Mouse (Mus musculus): Measurements from ENCODE around the gene Nlrc5. TPM values are rescaled to one million over a fixed set of nuclear protein-coding genes. Genes with fewer than 3 reads are reported as not detected.
A peak's percentile ranks its signal among the peaks of the same experiment; 100 is the strongest.
"Not testable (repeated sequence)": the region's sequence is repeated elsewhere in the genome, so short reads cannot be mapped to it uniquely, and the experiment has no call there.

Gene Nlrc5
- polyA plus RNA-seq, 1 experiment = 0.82 TPM

DNA sequence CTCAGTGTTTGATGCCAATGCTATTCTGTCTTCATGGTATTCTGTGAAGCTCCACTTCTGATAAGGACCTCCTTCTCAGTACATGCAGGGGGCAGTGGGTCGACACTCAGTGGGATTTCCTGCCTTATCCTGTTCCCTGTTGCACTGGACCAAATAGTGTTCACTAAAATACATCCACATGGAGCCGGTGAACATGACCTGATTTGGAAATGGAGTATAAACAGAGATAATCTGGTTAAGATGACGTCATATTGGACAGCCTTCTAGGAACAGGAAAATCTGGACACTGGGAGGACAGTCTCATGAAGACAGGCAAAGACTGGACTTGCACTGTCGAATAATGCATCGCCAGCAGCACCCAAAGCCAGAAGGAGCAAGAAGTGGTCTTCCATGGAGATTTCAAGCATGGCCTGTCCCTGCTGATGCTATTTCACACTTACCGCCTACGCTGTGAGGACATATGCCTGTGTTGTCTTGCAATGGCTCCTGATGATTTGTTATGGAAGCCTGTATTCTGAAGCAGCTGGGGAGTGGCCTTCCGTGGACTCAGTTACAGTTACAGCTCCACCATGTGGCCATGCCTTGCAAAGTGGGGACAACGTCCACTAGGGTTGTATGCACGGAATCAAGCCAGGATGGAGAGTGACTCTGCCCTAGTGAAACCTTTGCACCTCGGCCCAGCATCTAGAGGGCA, 37.0 kb upstream of the Nlrc5 start:
- TF ChIP-seq CTCF (IDR thresholded peaks at IDR 0.05; ENCODE audit: low read depth, low read length) (peak; percentile 67), EP300 (IDR thresholded peaks at IDR 0.05; ENCODE audit: insufficient read depth, low read depth, low read length) (no peak)
- H3K4me1 ChIP-seq (ENCODE audit: control insufficient read depth, insufficient read depth, low read length) = no peaks in the 10 kb centered on the region
- no peak overlapping the region for H3K4me3 ChIP-seq (ENCODE audit: low read depth, low read length)
- no peaks in the 10 kb centered on the region for H3K9me3 ChIP-seq (replicated peaks; ENCODE audit: control insufficient read depth, insufficient read depth, low read length, poor library complexity, severe bottlenecking)
- H3K36me3 ChIP-seq (ENCODE audit: control insufficient read depth, insufficient read depth, low read length, poor library complexity, severe bottlenecking) = peaks cover 33% of the 10 kb centered on the region
- H3K9ac ChIP-seq (ENCODE audit: low read depth, poor library complexity, severe bottlenecking) = no peak overlapping the region
- H3K27ac ChIP-seq (ENCODE audit: insufficient read depth, low read length) = no peak overlapping the region
- H3K27me3 ChIP-seq (ENCODE audit: control insufficient read depth, insufficient read depth, low read length, poor library complexity, severe bottlenecking) = no peaks in the 10 kb centered on the region

DNA sequence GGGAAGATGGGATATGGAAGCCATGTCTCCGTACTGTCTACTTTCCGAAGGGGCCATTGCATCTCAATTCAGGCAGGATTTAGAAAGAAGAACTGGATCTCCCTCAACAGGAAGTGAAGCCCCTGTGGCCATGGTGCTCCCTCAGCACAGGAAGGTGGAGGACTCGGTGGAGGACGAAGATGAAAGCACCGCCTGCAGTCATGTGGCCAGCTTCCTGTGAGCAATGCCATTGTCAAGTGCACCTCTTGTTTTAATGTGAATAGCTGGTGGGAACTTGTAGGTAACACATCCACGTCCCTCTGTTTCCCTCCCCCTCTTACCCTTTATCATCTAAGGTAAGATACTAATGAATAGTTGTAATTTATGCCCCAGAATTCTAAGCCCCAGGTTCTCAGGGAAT, 35.6 kb upstream of the Nlrc5 start:
- Histone ChIP-seq H3K9me3 (replicated peaks; ENCODE audit: control insufficient read depth, insufficient read depth, low read length, poor library complexity, severe bottlenecking) (no peaks in the 10 kb centered on the region), H3K4me1 (ENCODE audit: control insufficient read depth, insufficient read depth, low read length) (no peaks in the 10 kb centered on the region), H3K36me3 (ENCODE audit: control insufficient read depth, insufficient read depth, low read length, poor library complexity, severe bottlenecking) (peaks cover 21% of the 10 kb centered on the region), H3K9ac (ENCODE audit: low read depth, poor library complexity, severe bottlenecking) (no peak overlapping the region), H3K4me3 (ENCODE audit: low read depth, low read length) (no peak overlapping the region), H3K27me3 (ENCODE audit: control insufficient read depth, insufficient read depth, low read length, poor library complexity, severe bottlenecking) (no peaks in the 10 kb centered on the region), H3K27ac (ENCODE audit: insufficient read depth, low read length) (no peak overlapping the region)
- no peak for TF ChIP-seq POLR2A (IDR thresholded peaks at IDR 0.05; ENCODE audit: insufficient read depth, low read length)
- no peak for TF ChIP-seq CTCF (IDR thresholded peaks at IDR 0.05; ENCODE audit: low read depth, low read length)
- no peak for TF ChIP-seq EP300 (IDR thresholded peaks at IDR 0.05; ENCODE audit: insufficient read depth, low read depth, low read length)

DNA sequence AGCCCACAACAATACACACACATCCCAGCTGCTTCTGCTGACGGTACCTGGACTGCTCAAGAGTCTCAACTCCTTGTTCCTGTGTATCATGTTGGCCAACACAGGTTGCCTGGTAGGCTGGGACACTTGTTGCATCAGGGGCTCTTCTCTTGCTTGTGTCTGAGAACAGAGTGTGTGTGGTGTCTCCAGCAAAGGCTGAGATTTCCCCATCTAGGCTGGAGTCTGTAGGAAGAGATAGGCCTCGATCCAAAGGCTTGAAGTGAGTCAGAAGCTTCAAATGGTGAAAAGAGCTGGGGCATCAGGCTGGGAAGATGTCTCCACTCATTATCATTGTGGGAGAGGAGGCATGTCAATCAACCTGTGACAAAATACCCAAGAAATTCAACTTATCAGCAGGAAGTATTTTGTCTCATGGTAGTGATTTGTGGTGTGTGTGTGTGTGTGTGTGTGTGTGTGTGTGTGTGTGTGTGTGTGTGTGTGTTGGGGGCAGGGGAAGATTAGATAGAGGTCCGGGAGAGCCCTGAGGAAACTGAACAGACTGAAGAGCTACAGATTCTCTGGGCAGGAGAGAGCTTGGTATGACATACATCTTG, 34.7 kb upstream of the Nlrc5 start:
- Histone ChIP-seq H3K4me1 (ENCODE audit: control insufficient read depth, insufficient read depth, low read length) (no peaks in the 10 kb centered on the region), H3K36me3 (ENCODE audit: control insufficient read depth, insufficient read depth, low read length, poor library complexity, severe bottlenecking) (peaks cover 13% of the 10 kb centered on the region), H3K27ac (ENCODE audit: insufficient read depth, low read length) (no peak overlapping the region), H3K4me3 (ENCODE audit: low read depth, low read length) (no peak overlapping the region), H3K9me3 (replicated peaks; ENCODE audit: control insufficient read depth, insufficient read depth, low read length, poor library complexity, severe bottlenecking) (no peaks in the 10 kb centered on the region), H3K27me3 (ENCODE audit: control insufficient read depth, insufficient read depth, low read length, poor library complexity, severe bottlenecking) (no peaks in the 10 kb centered on the region), H3K9ac (ENCODE audit: low read depth, poor library complexity, severe bottlenecking) (no peak overlapping the region)
- TF ChIP-seq POLR2A (IDR thresholded peaks at IDR 0.05; ENCODE audit: insufficient read depth, low read length) = no peak
- TF ChIP-seq EP300 (IDR thresholded peaks at IDR 0.05; ENCODE audit: insufficient read depth, low read depth, low read length) = no peak
- no peak for TF ChIP-seq CTCF (IDR thresholded peaks at IDR 0.05; ENCODE audit: low read depth, low read length)

DNA sequence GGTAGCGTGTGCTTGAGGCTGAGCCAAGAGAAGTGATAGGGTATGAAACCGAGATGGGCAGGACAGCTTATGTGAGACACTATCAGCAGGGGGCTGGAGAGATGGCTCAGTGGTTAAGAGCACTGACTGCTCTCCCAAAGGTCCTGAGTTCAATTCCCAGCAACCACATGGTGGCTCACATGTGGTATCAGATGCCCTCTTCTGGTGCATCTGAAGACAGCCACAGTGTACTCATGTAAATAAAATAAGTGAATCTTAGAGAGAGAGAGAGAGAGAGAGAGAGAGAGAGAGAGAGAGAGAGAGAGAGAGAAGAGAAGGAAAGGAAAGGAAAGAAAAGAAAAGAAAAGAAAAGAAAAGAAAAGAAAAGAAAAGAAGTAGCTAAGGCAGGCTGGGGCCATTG, 34.2 kb upstream of the Nlrc5 start:
- H3K4me1 ChIP-seq (ENCODE audit: control insufficient read depth, insufficient read depth, low read length) = not testable (repeated sequence)

DNA sequence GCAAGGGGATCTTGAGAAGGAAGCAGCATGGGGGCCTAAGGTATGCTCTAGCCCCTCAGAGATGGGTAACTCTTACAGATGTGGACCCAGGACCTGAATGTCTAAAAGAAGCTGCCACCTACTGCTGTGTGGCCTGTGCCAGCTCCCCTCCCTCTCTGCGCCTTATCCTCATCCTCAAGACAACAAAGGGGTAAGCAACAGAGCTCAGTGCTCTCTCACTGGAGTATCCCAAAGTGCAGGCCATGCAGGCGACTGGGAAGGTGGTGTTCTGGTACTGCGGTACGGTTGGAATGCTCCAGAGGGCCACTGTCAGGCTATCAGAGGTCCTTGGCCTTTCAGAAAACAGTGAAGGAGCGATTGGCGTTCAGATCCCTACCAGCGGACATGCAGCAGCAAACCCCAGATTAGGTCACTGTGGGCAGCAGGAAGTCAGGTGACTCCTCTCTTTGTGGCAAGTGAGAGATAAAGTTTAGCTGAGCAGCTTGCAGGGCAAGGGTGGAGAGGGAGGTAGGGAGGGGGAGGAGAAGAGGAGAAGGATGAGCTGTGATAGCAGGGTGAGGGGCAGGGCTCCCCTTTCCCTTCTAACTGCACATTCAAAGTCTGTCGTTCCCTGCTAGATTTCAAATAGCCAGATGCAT, 25.6 kb upstream of the Nlrc5 start:
- Histone ChIP-seq H3K9me3 (replicated peaks; ENCODE audit: control insufficient read depth, insufficient read depth, low read length, poor library complexity, severe bottlenecking) (no peaks in the 10 kb centered on the region), H3K27me3 (ENCODE audit: control insufficient read depth, insufficient read depth, low read length, poor library complexity, severe bottlenecking) (no peaks in the 10 kb centered on the region), H3K4me1 (ENCODE audit: control insufficient read depth, insufficient read depth, low read length) (no peaks in the 10 kb centered on the region), H3K4me3 (ENCODE audit: low read depth, low read length) (no peak overlapping the region), H3K27ac (ENCODE audit: insufficient read depth, low read length) (no peak overlapping the region), H3K36me3 (ENCODE audit: control insufficient read depth, insufficient read depth, low read length, poor library complexity, severe bottlenecking) (no peaks in the 10 kb centered on the region), H3K9ac (ENCODE audit: low read depth, poor library complexity, severe bottlenecking) (no peak overlapping the region)
- TF ChIP-seq EP300 (IDR thresholded peaks at IDR 0.05; ENCODE audit: insufficient read depth, low read depth, low read length) (no peak), POLR2A (IDR thresholded peaks at IDR 0.05; ENCODE audit: insufficient read depth, low read length) (no peak), CTCF (IDR thresholded peaks at IDR 0.05; ENCODE audit: low read depth, low read length) (no peak)

More for the DNA sequence above, 34.2 kb upstream of the Nlrc5 start:
- H3K27me3 ChIP-seq (ENCODE audit: control insufficient read depth, insufficient read depth, low read length, poor library complexity, severe bottlenecking); H3K9me3 ChIP-seq (replicated peaks; ENCODE audit: control insufficient read depth, insufficient read depth, low read length, poor library complexity, severe bottlenecking); H3K4me3 ChIP-seq (ENCODE audit: low read depth, low read length); H3K36me3 ChIP-seq (ENCODE audit: control insufficient read depth, insufficient read depth, low read length, poor library complexity, severe bottlenecking); H3K27ac ChIP-seq (ENCODE audit: insufficient read depth, low read length); H3K9ac ChIP-seq (ENCODE audit: low read depth, poor library complexity, severe bottlenecking): not testable (repeated sequence)

DNA sequence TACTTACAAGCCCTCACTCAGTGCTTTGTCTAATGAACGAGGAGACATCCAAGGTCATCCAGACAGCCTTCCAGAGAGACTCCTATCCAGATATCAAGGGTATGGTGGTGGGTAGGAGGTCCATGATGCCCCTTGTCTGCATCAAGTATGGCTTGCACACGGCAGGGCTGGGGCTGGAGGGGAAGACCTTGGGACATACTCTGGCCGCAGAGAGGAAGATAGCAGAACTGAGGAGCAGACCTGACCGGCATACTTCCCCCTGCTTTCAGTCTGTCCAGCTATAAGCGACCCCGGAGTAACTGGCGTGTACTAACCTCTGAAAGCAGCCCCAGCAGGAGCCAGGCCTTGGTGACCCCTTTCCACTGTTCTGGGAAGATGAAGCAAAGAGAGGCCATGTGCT, 24.6 kb upstream of the Nlrc5 start:
- H3K4me3 ChIP-seq (ENCODE audit: low read depth, low read length) = no peak overlapping the region
- no peaks in the 10 kb centered on the region for H3K27me3 ChIP-seq (ENCODE audit: control insufficient read depth, insufficient read depth, low read length, poor library complexity, severe bottlenecking)
- no peak overlapping the region for H3K9ac ChIP-seq (ENCODE audit: low read depth, poor library complexity, severe bottlenecking)
- no peaks in the 10 kb centered on the region for H3K9me3 ChIP-seq (replicated peaks; ENCODE audit: control insufficient read depth, insufficient read depth, low read length, poor library complexity, severe bottlenecking)
- no peaks in the 10 kb centered on the region for H3K36me3 ChIP-seq (ENCODE audit: control insufficient read depth, insufficient read depth, low read length, poor library complexity, severe bottlenecking)
- H3K27ac ChIP-seq (ENCODE audit: insufficient read depth, low read length) = no peak overlapping the region
- H3K4me1 ChIP-seq (ENCODE audit: control insufficient read depth, insufficient read depth, low read length) = no peaks in the 10 kb centered on the region
- TF ChIP-seq EP300 (IDR thresholded peaks at IDR 0.05; ENCODE audit: insufficient read depth, low read depth, low read length) (no peak), CTCF (IDR thresholded peaks at IDR 0.05; ENCODE audit: low read depth, low read length) (no peak), POLR2A (IDR thresholded peaks at IDR 0.05; ENCODE audit: insufficient read depth, low read length) (no peak)
